Comparison of ENCODE assay signal across 16 mouse cellular contexts in the genomic region with DNA sequence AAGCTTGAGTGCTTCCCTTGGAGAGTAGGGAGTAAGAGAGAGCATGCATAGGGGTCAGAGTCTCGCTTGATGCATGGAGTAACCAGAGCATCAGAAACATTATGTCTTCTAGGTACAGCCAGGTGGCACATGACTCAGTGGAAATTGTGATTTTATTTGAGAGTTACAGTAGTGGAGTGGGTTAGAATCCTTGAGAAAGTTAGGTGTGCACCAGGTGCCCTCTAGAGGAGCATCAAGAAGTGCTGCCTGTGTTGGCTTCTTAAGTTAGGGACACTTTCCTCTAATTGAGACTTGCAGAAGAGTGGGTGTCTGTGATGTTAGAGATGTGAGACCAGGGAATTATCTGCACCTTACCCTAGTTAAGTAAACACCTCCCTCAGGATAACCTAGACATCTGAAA. TPM values are rescaled to one million over a fixed set of nuclear protein-coding genes. Genes with fewer than 3 reads are reported as not detected.
DNase-seq lines count a peak whose midpoint lies in the region; ATAC-seq and TF ChIP-seq lines count a peak whose summit lies in the region.
"Had no signal": no experiment of that assay in that cellular context is flagged by ENCODE, and none has a peak within 500 bp of the region (broad histone marks: within the 10 kb centered on the region; RNA-seq: fewer than 3 reads in every experiment).

No protein-coding gene starts in this region.

- TF ChIP-seq EP300 in MEL (IDR thresholded peaks at IDR 0.05; ENCODE audit: low read depth in 1 of 2, low read length in 2 of 2) = no peak

- no peak overlapping the region for H3K9ac ChIP-seq in hindbrain, postnatal 0 days (replicated peaks; ENCODE audit: low read length)
- H3K9ac ChIP-seq in hindbrain, embryonic 12.5 days = no peak overlapping the region
- no peak overlapping the region for H3K9ac ChIP-seq in MEL (ENCODE audit: control insufficient read depth, low read depth, low read length, poor library complexity, severe bottlenecking)
- H3K9ac ChIP-seq: midbrain, embryonic 15.5 days; neural tube, embryonic 13.5 days had no signal

- TF ChIP-seq POLR2A in MEL (IDR thresholded peaks at IDR 0.05; ENCODE audit: control insufficient read depth in 1 of 2, insufficient read depth in 1 of 2, low read depth in 1 of 2, low read length in 2 of 2, poor library complexity in 1 of 2) = no peak

- no peak overlapping the region for H3K4me3 ChIP-seq in hindbrain, postnatal 0 days (ENCODE audit: low read length)
- H3K4me3 ChIP-seq in hindbrain, embryonic 12.5 days = no peak overlapping the region
- H3K4me3 ChIP-seq in MEL (ENCODE audit: control insufficient read depth in 1 of 2, insufficient read depth in 1 of 2, low read depth in 2 of 2, low read length in 2 of 2) = no peak overlapping the region
- H3K4me3 ChIP-seq: midbrain, embryonic 15.5 days; neural tube, embryonic 13.5 days had no signal

- no peaks in the 10 kb centered on the region for H3K27me3 ChIP-seq in hindbrain, postnatal 0 days (ENCODE audit: insufficient read depth, low read length)
- H3K27me3 ChIP-seq in hindbrain, embryonic 12.5 days = no peaks in the 10 kb centered on the region
- no peaks in the 10 kb centered on the region for H3K27me3 ChIP-seq in MEL (ENCODE audit: control insufficient read depth in 1 of 2, insufficient read depth in 2 of 2, low read length in 2 of 2)
- H3K27me3 ChIP-seq: midbrain, embryonic 15.5 days; neural tube, embryonic 13.5 days had no signal

- 85% methylated on average over 1 of the region's 1 CpGs for WGBS in hindbrain, postnatal 0 days
- WGBS in hindbrain, embryonic 12.5 days = 90% methylated on average over 1 of the region's 1 CpGs

- H3K4me2 ChIP-seq in hindbrain, postnatal 0 days (ENCODE audit: low read depth, low read length) = no peak overlapping the region
- H3K4me2 ChIP-seq in hindbrain, embryonic 12.5 days (replicated peaks) = no peak overlapping the region
- H3K4me2 ChIP-seq: midbrain, embryonic 15.5 days; neural tube, embryonic 13.5 days had no signal

- ATAC-seq in hindbrain, postnatal 0 days = no peak
- ATAC-seq in hindbrain, embryonic 12.5 days (ENCODE audit: low FRiP score) = no peak
- ATAC-seq: hindbrain, embryonic 16.5 days; midbrain, embryonic 15.5 days had no signal

- H3K27ac ChIP-seq in hindbrain, postnatal 0 days = no peak overlapping the region
- no peak overlapping the region for H3K27ac ChIP-seq in hindbrain, embryonic 12.5 days
- no peak overlapping the region for H3K27ac ChIP-seq in MEL (ENCODE audit: control insufficient read depth, low read depth, low read length)
- H3K27ac ChIP-seq: midbrain, embryonic 15.5 days; neural tube, embryonic 13.5 days had no signal

- no peaks in the 10 kb centered on the region; the same call in 1 of the 2 replicates for H3K36me3 ChIP-seq in hindbrain, postnatal 0 days (ENCODE audit: insufficient read depth, low read length)
- H3K36me3 ChIP-seq in hindbrain, embryonic 12.5 days = peaks cover 29% of the 10 kb centered on the region
- peaks cover 0 to 13% of the 10 kb centered on the region in 2 experiments; a peak in 2 of 4 replicates for H3K36me3 ChIP-seq in MEL (ENCODE audit: control insufficient read depth in 1 of 2, insufficient read depth in 2 of 2, low read length in 2 of 2)
- H3K36me3 ChIP-seq: midbrain, embryonic 15.5 days had no signal

- no peaks in the 10 kb centered on the region for H3K9me3 ChIP-seq in hindbrain, postnatal 0 days (ENCODE audit: low read length)
- no peaks in the 10 kb centered on the region for H3K9me3 ChIP-seq in hindbrain, embryonic 12.5 days (replicated peaks)
- no peaks in the 10 kb centered on the region for H3K9me3 ChIP-seq in MEL (replicated peaks; ENCODE audit: insufficient read depth, low read length)
- H3K9me3 ChIP-seq: midbrain, embryonic 15.5 days; neural tube, embryonic 13.5 days had no signal

- 0 out of 2 replicates have a peak, but pooled peaks have one; percentile 21 for TF ChIP-seq CTCF in hindbrain, postnatal 0 days (IDR thresholded peaks at IDR 0.05; ENCODE audit: low read depth)
- peak in 2 of 3 experiments; percentile 16 to 36; a peak in 2 of 6 replicates for TF ChIP-seq CTCF in MEL (IDR thresholded peaks at IDR 0.05 in 2 of 3, conservative IDR thresholded peaks at IDR 0.05 in 1 of 3; ENCODE audit: control insufficient read depth in 1 of 3, insufficient read depth in 1 of 3, low read depth in 2 of 3, low read length in 3 of 3, poor library complexity in 1 of 3, severe bottlenecking in 1 of 3)

- H3K4me1 ChIP-seq in hindbrain, postnatal 0 days (ENCODE audit: insufficient read depth, low read length) = no peaks in the 10 kb centered on the region
- H3K4me1 ChIP-seq in hindbrain, embryonic 12.5 days = no peaks in the 10 kb centered on the region
- no peaks in the 10 kb centered on the region; a peak in 2 of 4 replicates for H3K4me1 ChIP-seq in MEL (ENCODE audit: control insufficient read depth in 1 of 2, insufficient read depth in 2 of 2, low read length in 2 of 2)
- H3K4me1 ChIP-seq: midbrain, embryonic 15.5 days; neural tube, embryonic 13.5 days had no signal

- TF ChIP-seq RAD21 in MEL (IDR thresholded peaks at IDR 0.05; ENCODE audit: low read depth, low read length) = peak; percentile 6

- no peaks in the 10 kb centered on the region; the same call in none of the 2 replicates for H3K79me2 ChIP-seq in MEL (ENCODE audit: control insufficient read depth, insufficient read depth, low read length, poor library complexity)

- DNase-seq in hindbrain, postnatal 0 days (ENCODE audit: low spot score) = no peak
- peak; percentile 25 for DNase-seq in lung, postnatal 36 days
- DNase-seq in lung, postnatal 10 days = no peak
- DNase-seq in MEL (ENCODE audit: low read depth, low spot score) = peak; percentile 20
- DNase-seq in naive thymus-derived CD4-positive, alpha-beta T cell, adult 2 months (ENCODE audit: low read depth) = peak; percentile 34
- no peak for DNase-seq in gastrocnemius, adult 18-20 months (ENCODE audit: low spot score)
- DNase-seq in kidney, postnatal 10 days = no peak
- DNase-seq: adrenal gland, adult 2 months; cerebellum, adult 8-10 months; embryo, embryonic 11 days; heart, adult 11 months; lung, postnatal 14 days had no signal

TF ChIP-seq in MEL, 35 proteins besides CTCF, POLR2A, EP300 and RAD21:
- TF ChIP-seq POLR2AphosphoS5 (IDR thresholded peaks at IDR 0.05; ENCODE audit: borderline replicate concordance, low read depth, low read length) = no peak
- TF ChIP-seq NELFE (IDR thresholded peaks at IDR 0.05; ENCODE audit: low read depth, low read length) = no peak
- no peak for TF ChIP-seq BHLHE40 (IDR thresholded peaks at IDR 0.05; ENCODE audit: borderline replicate concordance, low read depth, low read length)
- TF ChIP-seq GATA1 (IDR thresholded peaks at IDR 0.05; ENCODE audit: low read depth, low read length) = no peak
- TF ChIP-seq TAL1 (IDR thresholded peaks at IDR 0.05; ENCODE audit: low read length) = no peak
- no peak for TF ChIP-seq MEF2A (IDR thresholded peaks at IDR 0.05; ENCODE audit: extremely low read depth, insufficient replicate concordance, low read depth, low read length, poor library complexity, severe bottlenecking)

RNA-seq across cellular contexts. Expression of a gene that starts 11.9 kb away (rescaled TPM):
- total RNA-seq in hindbrain, postnatal 0 days (2014; rRNA removed) = 13.1 and 16.7 TPM in 2 replicates
- 56.9 and 58.5 TPM in 2 replicates for polyA plus RNA-seq in hindbrain, postnatal 0 days (2015; fragmentation: Nextera tagmentation; extraction: Ambion mirVana)
- polyA plus RNA-seq in hindbrain, embryonic 12.5 days (2016; fragmentation: Nextera tagmentation; extraction: Ambion mirVana) = 41.5 and 47.4 TPM in 2 replicates
- 75.4 and 79.3 TPM in 2 replicates for total RNA-seq in MEL (2012; rRNA removed)
- 10 to 100 TPM in 1 of 2 experiments, not detected in 1; 77.5 TPM for polyA plus RNA-seq in MEL (2012; ENCODE audit: insufficient read depth in 1 of 2, insufficient read length in 2 of 2, low read depth in 1 of 2, low replicate concordance in 2 of 2, missing spikeins in 1 of 2)
- total RNA-seq in gastrocnemius, adult 18-20 months (2021) = 10 to 100 TPM; 19.9 to 21.1 TPM

RNA-seq across cellular contexts. Expression of a gene that starts 36.0 kb away (rescaled TPM):
- 47.4 and 49.5 TPM in 2 replicates for total RNA-seq in hindbrain, postnatal 0 days (2014; rRNA removed)
- polyA plus RNA-seq in hindbrain, postnatal 0 days (2015; fragmentation: Nextera tagmentation; extraction: Ambion mirVana) = 18.5 and 20.2 TPM in 2 replicates
- 20.2 and 20.6 TPM in 2 replicates for polyA plus RNA-seq in hindbrain, embryonic 12.5 days (2016; fragmentation: Nextera tagmentation; extraction: Ambion mirVana)
- 9.8 TPM in 2 replicates for total RNA-seq in MEL (2012; rRNA removed)
- polyA plus RNA-seq in MEL (2012; ENCODE audit: insufficient read depth in 1 of 2, insufficient read length in 2 of 2, low read depth in 1 of 2, low replicate concordance in 2 of 2, missing spikeins in 1 of 2) = 10 to 100 TPM in 1 of 2 experiments, not detected in 1; 19.1 TPM
- total RNA-seq in gastrocnemius, adult 18-20 months (2021) = 10 to 100 TPM; 13.7 to 15.3 TPM

RNA-seq across cellular contexts. Expression of a gene that starts 36.9 kb away (rescaled TPM):
- 40.7 and 64.4 TPM in 2 replicates for total RNA-seq in hindbrain, postnatal 0 days (2014; rRNA removed)
- polyA plus RNA-seq in hindbrain, postnatal 0 days (2015; fragmentation: Nextera tagmentation; extraction: Ambion mirVana) = 52.2 and 54.0 TPM in 2 replicates
- polyA plus RNA-seq in hindbrain, embryonic 12.5 days (2016; fragmentation: Nextera tagmentation; extraction: Ambion mirVana) = 87.5 and 90.2 TPM in 2 replicates
- 72.0 and 108 TPM in 2 replicates for total RNA-seq in MEL (2012; rRNA removed)
- polyA plus RNA-seq in MEL (2012; ENCODE audit: insufficient read depth in 1 of 2, insufficient read length in 2 of 2, low read depth in 1 of 2, low replicate concordance in 2 of 2, missing spikeins in 1 of 2) = 100 to 1,000 TPM; 132 to 645 TPM
- 10 to 100 TPM; 56.7 to 58.3 TPM for total RNA-seq in gastrocnemius, adult 18-20 months (2021)

Comparison
In these comparisons a context has a peak if more than half of its experiments do, and no peak if none do; other contexts are left out.
1. DNase-seq: peak in lung, postnatal 36 days (single experiment), MEL (single experiment) and naive thymus-derived CD4-positive, alpha-beta T cell, adult 2 months (single experiment); none in hindbrain, postnatal 0 days (single experiment), lung, postnatal 10 days (single experiment), gastrocnemius, adult 18-20 months (single experiment) and kidney, postnatal 10 days (single experiment).